Mouse (Mus musculus): ENCODE measurements around the gene Gng7.

DNA sequence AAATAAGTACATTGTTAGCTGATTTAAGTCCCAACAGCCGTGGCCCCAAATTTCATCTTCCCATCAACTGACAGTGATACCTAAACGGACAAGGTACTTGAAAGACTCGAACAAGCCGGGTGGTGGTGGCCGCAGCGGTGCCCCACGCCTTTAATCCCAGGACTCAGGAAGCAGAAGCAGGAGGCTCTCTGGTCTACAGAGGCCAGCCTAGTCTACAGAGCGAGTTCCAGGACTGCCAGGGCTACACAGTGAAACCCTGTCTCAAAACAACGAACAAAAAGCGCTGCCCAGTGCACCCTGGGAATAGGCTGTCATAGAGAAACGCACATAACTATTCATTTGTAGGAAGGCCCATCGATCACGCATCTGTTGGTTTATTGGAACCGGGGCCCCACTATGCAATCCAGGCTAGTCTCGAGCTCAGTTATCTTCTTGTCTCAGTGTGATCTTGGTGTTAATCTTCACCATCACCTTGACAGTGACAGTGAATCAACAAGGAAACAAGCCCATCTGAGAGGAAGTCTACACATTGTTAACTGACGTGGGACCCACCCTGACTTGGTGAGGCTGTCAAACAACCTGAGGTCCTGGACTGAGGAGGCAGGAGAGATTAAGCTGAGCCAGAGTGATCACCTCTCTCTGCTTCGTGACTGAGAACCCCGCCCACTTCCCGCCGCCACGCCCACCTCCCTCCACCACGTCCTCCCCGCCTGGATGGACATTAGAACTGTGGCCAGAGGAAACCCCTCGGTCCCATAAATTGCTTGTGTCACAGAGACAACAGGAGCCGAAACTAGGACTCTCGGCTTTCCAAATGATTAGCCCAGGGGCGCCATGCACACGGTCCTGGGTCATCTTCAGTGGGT, 14.3 kb downstream of the Gng7 start:
- no peak for TF ChIP-seq CTCF (IDR thresholded peaks at IDR 0.05; ENCODE audit: insufficient read depth, low read depth, low read length)
- no peak for TF ChIP-seq POLR2A (IDR thresholded peaks at IDR 0.05; ENCODE audit: insufficient read depth, low read depth, low read length)

Data from olfactory bulb, adult 2 months (tissue).